Mouse (Mus musculus) limb, embryonic 15.5 days (tissue): ENCODE data around the gene Dmxl2. TPM values are rescaled to one million over a fixed set of nuclear protein-coding genes. Genes with fewer than 3 reads are reported as not detected.

Experiments used
- ATAC-seq: fragments of 200-750 bp; cut with Nextera tagmentation; 2 replicates; pipeline ENCODE4 v1.8.0; 2017; ENCODE audit warnings: low read depth, moderate TSS enrichment; ENCODE audit not compliant: insufficient number of reproducible peaks, low FRiP score, low TSS enrichment
- H3K27ac ChIP-seq: fragments of 300-500 bp; sonication (generic); 2 replicates; pipeline ENCODE4 v1.5.1; 2015; ENCODE audit warnings: moderate library complexity, mild to moderate bottlenecking, inconsistent platforms
- H3K27me3 ChIP-seq: fragments of 300-500 bp; sonication (generic); 2 replicates; pipeline ENCODE4 v1.6.1; 2015; ENCODE audit warnings: inconsistent platforms
- H3K36me3 ChIP-seq: fragments of 300-500 bp; sonication (generic); 2 replicates; pipeline ENCODE4 v1.6.1; 2015; ENCODE audit warnings: inconsistent platforms
- H3K4me1 ChIP-seq: fragments of 300-500 bp; sonication (generic); 2 replicates; pipeline ENCODE4 v1.6.1; 2015; ENCODE audit warnings: inconsistent platforms
- H3K4me2 ChIP-seq: fragments of 300-500 bp; sonication (generic); 2 replicates; pipeline ENCODE4 v1.6.1; 2015; ENCODE audit warnings: mild to moderate bottlenecking, inconsistent platforms
- H3K4me3 ChIP-seq: fragments of 300-500 bp; sonication (generic); 2 replicates; pipeline ENCODE4 v1.5.1; 2015; ENCODE audit warnings: mild to moderate bottlenecking, inconsistent platforms
- H3K9ac ChIP-seq: fragments of 300-500 bp; sonication (generic); 2 replicates; pipeline ENCODE4 v1.6.1; 2015; ENCODE audit warnings: inconsistent platforms
- H3K9me3 ChIP-seq: fragments of 300-500 bp; sonication (generic); 2 replicates; pipeline ENCODE4 v1.6.1; 2016; ENCODE audit warnings: inconsistent platforms
- WGBS: fragments of 180-500 bp; shearing (Covaris S2); methylation state at CpG from one replicate; pipeline ENCODE4 v1.1.7; 2015; 5-methylcytosine and 5-hydroxymethylcytosine counted together
- polyA plus RNA-seq: library from polyadenylated mRNA; unstranded; fragments of >200 nt; fragmentation: Nextera tagmentation; extraction: Ambion mirVana; gene quantifications from 2 replicates; pipeline ENCODE4 v1.2.1, GENCODE M21; 2015

Gene Dmxl2
- polyA plus RNA-seq, 1 experiment from 2014 or later: 4.3 TPM

GRCm38 (mm10) chr9:54463483-54464054 lies 37.9 kb downstream of the Dmxl2 start:
- H3K9me3 ChIP-seq: no peaks in the 10 kb centered on the region
- ATAC-seq: no peak
- no peaks in the 10 kb centered on the region for H3K36me3 ChIP-seq

DNA sequence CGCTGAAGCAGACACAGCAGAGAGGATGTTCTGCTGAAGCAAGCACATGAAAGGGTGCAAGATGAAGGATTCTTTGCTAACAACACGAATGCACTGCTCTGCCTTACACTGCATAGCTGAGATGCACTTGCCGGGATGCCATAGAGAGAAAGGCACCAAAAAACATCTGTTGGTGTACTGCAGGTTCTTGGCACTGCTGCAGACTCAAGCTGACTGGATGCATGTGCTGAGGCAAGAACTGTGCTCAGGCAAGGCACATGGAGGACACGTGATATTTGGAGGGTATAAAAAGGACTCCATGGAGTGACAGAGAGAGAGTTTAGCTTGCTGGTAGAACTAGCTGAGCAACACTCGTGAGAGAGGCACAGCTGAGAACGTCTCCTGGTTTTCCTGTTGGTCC lies 62.4 kb downstream of the Dmxl2 start:
- no peak for ATAC-seq
- Histone ChIP-seq H3K4me1 (no peaks in the 10 kb centered on the region), H3K36me3 (no peaks in the 10 kb centered on the region), H3K27ac (no peak overlapping the region), H3K27me3 (no peaks in the 10 kb centered on the region), H3K9ac (no peak overlapping the region), H3K4me2 (no peak overlapping the region), H3K9me3 (no peaks in the 10 kb centered on the region), H3K4me3 (no peak overlapping the region)
- 68% methylated on average over 6 of the region's 6 CpGs for WGBS

More at GRCm38 (mm10) chr9:54463483-54464054, 37.9 kb downstream of the Dmxl2 start:
- Histone ChIP-seq H3K4me1 (no peaks in the 10 kb centered on the region), H3K27ac (no peak overlapping the region), H3K4me2 (no peak overlapping the region), H3K9ac (no peak overlapping the region), H3K4me3 (no peak overlapping the region), H3K27me3 (no peaks in the 10 kb centered on the region)
- WGBS: 82% methylated on average over 4 of the region's 4 CpGs

- no peaks in the 10 kb centered on the region for H3K9me3 ChIP-seq
- H3K9ac ChIP-seq: no peak overlapping the region
- no peak for ATAC-seq
- no peaks in the 10 kb centered on the region for H3K27me3 ChIP-seq
- no peak overlapping the region for H3K4me3 ChIP-seq
- H3K4me1 ChIP-seq: no peaks in the 10 kb centered on the region
- H3K4me2 ChIP-seq: no peak overlapping the region
- H3K27ac ChIP-seq: no peak overlapping the region
- H3K36me3 ChIP-seq: no peaks in the 10 kb centered on the region
- 21% methylated on average over 2 of the region's 2 CpGs for WGBS
Observed at GRCm38 (mm10) chr9:54438246-54438645, 63.2 kb downstream of the Dmxl2 start.

GRCm38 (mm10) chr9:54416238-54416637 lies 85.2 kb downstream of the Dmxl2 start:
- no peaks in the 10 kb centered on the region for H3K9me3 ChIP-seq
- no peak overlapping the region for H3K27ac ChIP-seq
- no peaks in the 10 kb centered on the region for H3K27me3 ChIP-seq
- H3K4me2 ChIP-seq: no peak overlapping the region
- no peak overlapping the region for H3K4me3 ChIP-seq
- no peaks in the 10 kb centered on the region for H3K36me3 ChIP-seq
- ATAC-seq: no peak
- 88% methylated on average over 2 of the region's 2 CpGs for WGBS
- H3K9ac ChIP-seq: no peak overlapping the region
- no peaks in the 10 kb centered on the region for H3K4me1 ChIP-seq

DNA sequence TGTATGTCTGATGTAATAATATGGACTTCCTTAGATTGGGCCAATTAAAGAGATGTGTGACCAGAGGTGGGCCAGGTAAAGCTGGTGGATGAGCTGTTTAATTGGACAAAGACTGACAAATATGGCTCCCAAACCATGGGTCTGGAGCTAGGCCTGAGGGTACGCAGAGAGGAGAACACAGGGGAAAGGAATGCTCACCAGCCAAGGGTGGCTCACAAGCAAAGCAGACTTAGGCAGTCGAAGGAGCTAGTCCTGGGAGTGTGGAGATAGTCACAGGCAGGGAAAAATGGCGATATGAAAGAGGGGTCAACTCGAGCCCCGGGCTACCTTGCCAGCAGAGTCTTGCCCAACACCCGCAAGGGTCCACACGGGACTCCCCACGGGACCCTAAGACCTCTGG lies 144.7 kb downstream of the Dmxl2 start:
- Histone ChIP-seq H3K27ac (no peak overlapping the region), H3K27me3 (no peaks in the 10 kb centered on the region), H3K4me3 (no peak overlapping the region), H3K4me2 (no peak overlapping the region), H3K4me1 (no peaks in the 10 kb centered on the region), H3K9me3 (no peaks in the 10 kb centered on the region), H3K9ac (no peak overlapping the region), H3K36me3 (no peaks in the 10 kb centered on the region)
- no peak for ATAC-seq
- 94% methylated on average over 8 of the region's 8 CpGs for WGBS

DNA sequence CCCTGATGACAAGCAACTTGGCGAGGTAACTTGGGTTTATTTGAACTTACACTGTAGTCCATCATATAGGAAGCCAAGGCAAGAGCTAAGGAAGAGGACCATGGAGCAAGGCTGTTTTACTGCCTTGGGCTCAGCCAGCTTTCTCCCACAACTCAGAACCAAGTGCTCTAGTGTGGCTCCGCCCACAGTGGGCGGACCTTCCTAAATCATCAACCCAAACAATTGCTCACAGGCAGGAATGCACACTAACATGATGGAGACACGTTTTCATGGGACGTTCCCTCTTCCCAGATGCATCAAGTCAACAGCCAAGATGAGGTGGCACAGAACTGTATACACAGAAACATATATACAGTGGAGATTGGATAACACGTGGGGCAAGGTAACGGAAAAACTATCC lies 159.4 kb downstream of the Dmxl2 start:
- no peak for ATAC-seq

DNA sequence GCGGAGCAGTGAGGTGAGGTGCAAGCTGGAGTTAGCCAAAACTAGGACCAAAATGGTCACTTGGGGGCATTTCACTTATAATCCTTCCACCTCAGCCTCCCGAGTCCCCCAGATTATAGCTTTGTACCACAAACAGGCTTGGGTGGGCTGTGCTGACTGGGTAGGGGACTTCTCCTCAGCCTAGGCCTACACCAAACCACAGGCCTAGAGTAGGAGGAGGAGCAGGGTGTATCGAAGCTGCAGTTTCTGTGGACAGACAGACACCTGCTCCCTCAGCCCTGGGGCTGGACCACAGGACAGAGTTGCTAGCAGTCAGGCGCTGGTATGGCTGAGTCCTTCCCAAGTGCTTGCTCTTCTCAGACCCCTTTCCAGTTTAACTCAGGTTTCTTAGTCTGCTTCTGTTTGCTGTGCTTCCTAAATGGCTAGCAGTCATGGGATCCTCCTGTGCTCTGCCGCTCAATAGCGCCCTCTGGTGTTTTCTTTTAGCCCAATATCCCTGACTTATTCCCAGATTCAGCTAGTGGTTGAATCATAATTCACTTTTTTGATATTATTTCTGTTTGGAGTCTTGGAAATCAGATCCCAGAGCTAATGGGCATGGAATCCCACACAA lies 164.8 kb downstream of the Dmxl2 start:
- 52% methylated on average over 6 of the region's 6 CpGs for WGBS
- Histone ChIP-seq H3K27ac (no peak overlapping the region), H3K4me3 (no peak overlapping the region), H3K27me3 (no peaks in the 10 kb centered on the region), H3K36me3 (no peaks in the 10 kb centered on the region), H3K4me2 (no peak overlapping the region), H3K9ac (no peak overlapping the region), H3K4me1 (no peaks in the 10 kb centered on the region), H3K9me3 (no peaks in the 10 kb centered on the region)
- ATAC-seq: no peak; the same call in 1 of the 2 replicates

More for the DNA sequence above, 159.4 kb downstream of the Dmxl2 start:
- WGBS: 62% methylated on average over 7 of the region's 7 CpGs
- H3K27me3 ChIP-seq: no peaks in the 10 kb centered on the region
- H3K9ac ChIP-seq: no peak overlapping the region
- no peaks in the 10 kb centered on the region for H3K36me3 ChIP-seq
- H3K4me2 ChIP-seq: no peak overlapping the region
- no peaks in the 10 kb centered on the region for H3K9me3 ChIP-seq
- H3K27ac ChIP-seq: no peak overlapping the region
- H3K4me1 ChIP-seq: no peaks in the 10 kb centered on the region
- H3K4me3 ChIP-seq: no peak overlapping the region

DNA sequence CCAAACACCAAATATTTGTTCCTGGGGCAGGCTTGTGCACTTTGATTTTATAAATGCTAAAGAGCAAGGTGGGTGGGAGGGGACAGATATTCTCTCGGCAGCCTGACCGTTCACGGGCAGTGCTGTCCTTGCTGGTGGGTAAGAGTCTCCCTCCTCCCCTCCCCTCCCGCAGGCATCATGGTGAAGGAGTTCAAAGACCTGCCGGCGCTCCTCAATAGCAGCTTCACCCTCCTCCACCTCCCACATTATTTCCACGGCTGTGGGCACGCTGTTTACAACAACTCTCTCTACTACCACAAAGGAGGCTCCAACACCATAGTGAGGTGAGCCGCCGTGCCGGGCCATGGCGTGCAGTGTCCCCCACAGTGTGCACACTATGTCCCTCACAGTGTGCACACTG lies 165.8 kb downstream of the Dmxl2 start:
- Histone ChIP-seq H3K27me3 (no peaks in the 10 kb centered on the region), H3K27ac (no peak overlapping the region), H3K9ac (no peak overlapping the region), H3K9me3 (no peaks in the 10 kb centered on the region), H3K36me3 (no peaks in the 10 kb centered on the region), H3K4me2 (no peak overlapping the region), H3K4me3 (no peak overlapping the region), H3K4me1 (no peaks in the 10 kb centered on the region)
- no peak for ATAC-seq
- WGBS: 79% methylated on average over 12 of the region's 12 CpGs

DNA sequence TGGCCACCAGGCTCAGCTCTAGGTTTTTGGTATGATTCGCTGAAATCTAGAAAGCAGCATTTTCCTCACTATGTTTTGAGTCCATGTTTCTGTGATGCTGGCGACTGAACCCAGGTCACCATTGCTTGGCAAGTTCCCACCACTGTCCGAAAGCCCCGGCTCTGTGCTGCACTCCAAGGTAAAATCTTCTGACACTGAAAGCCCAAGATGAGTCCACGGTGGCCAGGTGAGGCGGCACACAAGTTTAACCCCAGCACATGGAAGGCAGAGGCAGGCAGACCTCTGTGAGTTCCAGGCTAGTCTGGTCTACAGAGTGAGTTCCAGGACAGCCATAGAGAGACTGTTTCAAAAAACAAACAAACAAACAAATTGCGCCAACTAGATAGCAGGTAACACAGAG lies 172.2 kb downstream of the Dmxl2 start:
- Histone ChIP-seq H3K9ac (no peak overlapping the region), H3K4me3 (no peak overlapping the region), H3K4me1 (no peaks in the 10 kb centered on the region), H3K36me3 (no peaks in the 10 kb centered on the region), H3K9me3 (no peaks in the 10 kb centered on the region), H3K27ac (no peak overlapping the region), H3K27me3 (no peaks in the 10 kb centered on the region), H3K4me2 (no peak overlapping the region)
- no peak for ATAC-seq
- 93% methylated on average over 7 of the region's 7 CpGs for WGBS

DNA sequence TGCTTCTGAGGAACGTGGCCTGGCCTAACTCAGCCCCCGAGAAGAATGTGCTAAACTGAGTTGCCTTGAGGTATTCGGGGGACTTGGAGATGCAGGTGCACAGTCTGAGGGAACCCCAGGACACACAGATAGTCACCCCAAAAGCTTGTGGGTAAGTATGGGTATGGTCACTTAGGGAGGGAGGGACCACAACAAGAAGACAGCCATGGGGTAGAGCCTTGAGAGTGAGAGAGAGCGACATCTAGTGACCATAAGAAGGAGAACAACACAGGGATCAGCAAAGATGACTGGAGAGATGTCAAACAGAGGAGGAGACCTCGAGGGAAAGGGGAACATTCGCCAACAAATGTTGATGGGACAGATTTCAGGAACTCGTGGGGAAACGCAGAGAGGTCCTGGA lies 178.0 kb downstream of the Dmxl2 start:
- H3K4me1 ChIP-seq: no peaks in the 10 kb centered on the region
- no peak for ATAC-seq
- no peaks in the 10 kb centered on the region for H3K27me3 ChIP-seq
- WGBS: 40% methylated on average over 8 of the region's 8 CpGs
- H3K4me3 ChIP-seq: no peak overlapping the region
- no peak overlapping the region for H3K9ac ChIP-seq
- H3K4me2 ChIP-seq: no peak overlapping the region
- no peaks in the 10 kb centered on the region for H3K36me3 ChIP-seq
- no peaks in the 10 kb centered on the region for H3K9me3 ChIP-seq
- no peak overlapping the region for H3K27ac ChIP-seq

DNA sequence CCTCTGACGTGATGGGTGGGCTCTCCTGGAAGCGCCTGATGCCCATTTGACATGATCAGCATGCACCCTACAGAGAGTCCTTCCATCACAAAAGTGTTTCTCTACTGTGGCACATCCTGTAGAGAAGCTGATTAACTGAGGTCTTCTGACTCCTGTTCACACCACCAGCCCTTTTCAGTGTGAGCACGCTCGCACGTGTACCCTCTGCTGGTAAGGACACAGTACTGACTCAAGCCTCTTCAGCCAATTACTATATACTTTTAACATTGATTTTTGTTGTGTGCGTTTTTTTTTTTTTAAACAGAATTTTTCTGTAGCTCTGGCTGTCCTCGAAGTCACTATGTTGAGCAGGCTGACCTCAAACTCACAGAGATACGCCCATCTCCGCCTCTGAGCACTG lies 185.1 kb downstream of the Dmxl2 start:
- no peaks in the 10 kb centered on the region for H3K4me1 ChIP-seq
- H3K27me3 ChIP-seq: no peaks in the 10 kb centered on the region
- H3K36me3 ChIP-seq: no peaks in the 10 kb centered on the region
- no peak overlapping the region for H3K4me3 ChIP-seq
- H3K27ac ChIP-seq: no peak overlapping the region
- H3K9me3 ChIP-seq: no peaks in the 10 kb centered on the region
- no peak for ATAC-seq
- H3K9ac ChIP-seq: no peak overlapping the region
- no peak overlapping the region for H3K4me2 ChIP-seq
- 80% methylated on average over 9 of the region's 9 CpGs for WGBS
